Mouse (Mus musculus): ENCODE data around the gene Rhot2.

- no peak for TF ChIP-seq CTCF (IDR thresholded peaks at IDR 0.05; ENCODE audit: low read depth)
- no peak for TF ChIP-seq EP300 (optimal IDR thresholded peaks at IDR 0.05)
These were observed 42.2 kb upstream of the Rhot2 start for GRCm38 (mm10) chr17:25886806-25887205.
